ENCODE assay signal across 13 mouse cellular contexts in the genomic region with DNA sequence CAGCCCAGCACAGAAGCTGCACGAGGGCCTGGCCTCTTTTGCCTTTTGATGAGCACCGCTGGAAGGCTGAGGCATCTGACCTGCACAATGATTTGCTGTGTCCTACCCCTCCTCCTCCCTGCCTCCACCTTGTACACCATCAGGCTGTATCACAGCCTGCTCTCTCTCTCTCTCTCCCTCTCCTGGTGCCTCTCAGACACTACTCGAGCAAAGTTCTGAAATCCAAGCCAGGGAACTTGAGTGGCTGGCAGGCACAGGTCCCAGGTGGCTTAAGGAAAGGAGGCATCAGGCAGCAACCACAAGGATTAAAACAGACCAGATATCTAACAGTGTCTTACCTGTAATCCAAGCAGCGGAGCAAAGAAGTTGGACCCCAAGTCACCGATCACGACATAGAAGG. TPM values are rescaled to one million over a fixed set of nuclear protein-coding genes. Genes with fewer than 3 reads are reported as not detected.
DNase-seq lines count a peak whose midpoint lies in the region; ATAC-seq and TF ChIP-seq lines count a peak whose summit lies in the region.
"Had no signal": no experiment of that assay in that cellular context is flagged by ENCODE, and none has a peak within 500 bp of the region (broad histone marks: within the 10 kb centered on the region; RNA-seq: fewer than 3 reads in every experiment).

No protein-coding gene starts in this region.

- H3K4me2 ChIP-seq in liver, embryonic 15.5 days: no peak overlapping the region
- no peak overlapping the region for H3K4me2 ChIP-seq in liver, embryonic 11.5 days
- no peak overlapping the region for H3K4me2 ChIP-seq in lung, postnatal 0 days (replicated peaks; ENCODE audit: low read depth, low read length)
- no peak overlapping the region for H3K4me2 ChIP-seq in midbrain, embryonic 16.5 days (ENCODE audit: low read length)

- no peak overlapping the region for H3K4me3 ChIP-seq in heart, embryonic 10.5 days
- H3K4me3 ChIP-seq in liver, embryonic 15.5 days (replicated peaks): no peak overlapping the region
- no peak overlapping the region for H3K4me3 ChIP-seq in liver, embryonic 11.5 days (ENCODE audit: low read depth, low read length)
- H3K4me3 ChIP-seq in lung, postnatal 0 days (ENCODE audit: low read depth, low read length): no peak overlapping the region
- H3K4me3 ChIP-seq in midbrain, embryonic 16.5 days (ENCODE audit: low read depth, low read length): no peak overlapping the region
- H3K4me3 ChIP-seq: heart, adult 2 months had no signal

- H3K36me3 ChIP-seq in heart, embryonic 10.5 days: peaks cover 33% of the 10 kb centered on the region
- peaks cover 40% of the 10 kb centered on the region for H3K36me3 ChIP-seq in liver, embryonic 15.5 days (replicated peaks)
- H3K36me3 ChIP-seq in liver, embryonic 11.5 days (ENCODE audit: control insufficient read depth, insufficient read depth, low read length): peaks cover 20% of the 10 kb centered on the region
- H3K36me3 ChIP-seq in lung, postnatal 0 days (ENCODE audit: insufficient read depth, low read length): no peaks in the 10 kb centered on the region
- H3K36me3 ChIP-seq in midbrain, embryonic 16.5 days (ENCODE audit: control insufficient read depth, insufficient read depth, low read length): peaks cover 8% of the 10 kb centered on the region; the same call in 1 of the 2 replicates

- H3K27me3 ChIP-seq in heart, embryonic 10.5 days (ENCODE audit: insufficient read depth, poor library complexity, severe bottlenecking): no peaks in the 10 kb centered on the region
- no peaks in the 10 kb centered on the region for H3K27me3 ChIP-seq in liver, embryonic 15.5 days
- no peaks in the 10 kb centered on the region for H3K27me3 ChIP-seq in liver, embryonic 11.5 days (replicated peaks; ENCODE audit: control insufficient read depth, insufficient read depth, low read length)
- H3K27me3 ChIP-seq in lung, postnatal 0 days (replicated peaks; ENCODE audit: insufficient read depth, low read length): no peaks in the 10 kb centered on the region
- H3K27me3 ChIP-seq in midbrain, embryonic 16.5 days (ENCODE audit: control insufficient read depth, insufficient read depth, low read depth, low read length): no peaks in the 10 kb centered on the region

- no peaks in the 10 kb centered on the region for H3K9me3 ChIP-seq in heart, embryonic 10.5 days
- no peaks in the 10 kb centered on the region for H3K9me3 ChIP-seq in liver, embryonic 15.5 days (replicated peaks)
- no peaks in the 10 kb centered on the region for H3K9me3 ChIP-seq in liver, embryonic 11.5 days (ENCODE audit: control insufficient read depth, low read length)
- H3K9me3 ChIP-seq in lung, postnatal 0 days (ENCODE audit: low read length): no peaks in the 10 kb centered on the region
- H3K9me3 ChIP-seq in midbrain, embryonic 16.5 days (replicated peaks; ENCODE audit: control insufficient read depth, low read length, poor library complexity, severe bottlenecking): no peaks in the 10 kb centered on the region

- no peak overlapping the region for H3K9ac ChIP-seq in liver, embryonic 15.5 days
- H3K9ac ChIP-seq in liver, embryonic 11.5 days (ENCODE audit: low read depth, low read length): no peak overlapping the region
- no peak overlapping the region for H3K9ac ChIP-seq in lung, postnatal 0 days (replicated peaks; ENCODE audit: low read depth)
- no peak overlapping the region for H3K9ac ChIP-seq in midbrain, embryonic 16.5 days (ENCODE audit: low read depth, low read length)

- H3K4me1 ChIP-seq in heart, embryonic 10.5 days: peaks cover 86% of the 10 kb centered on the region
- peaks cover 82% of the 10 kb centered on the region for H3K4me1 ChIP-seq in liver, embryonic 15.5 days (replicated peaks)
- peaks cover 75% of the 10 kb centered on the region for H3K4me1 ChIP-seq in liver, embryonic 11.5 days (replicated peaks; ENCODE audit: control insufficient read depth, insufficient read depth, low read length)
- peaks cover 5% of the 10 kb centered on the region; the same call in 1 of the 2 replicates for H3K4me1 ChIP-seq in lung, postnatal 0 days (ENCODE audit: insufficient read depth, low read depth, low read length)
- no peaks in the 10 kb centered on the region for H3K4me1 ChIP-seq in midbrain, embryonic 16.5 days (ENCODE audit: control insufficient read depth, insufficient read depth, low read length)

- TF ChIP-seq CTCF in lung, postnatal 0 days (IDR thresholded peaks at IDR 0.05): peak; percentile 65

- DNase-seq in heart, embryonic 10.5 days (ENCODE audit: low spot score): no peak
- no peak for DNase-seq in heart, postnatal 4 days
- no peak for DNase-seq in liver, embryonic 11.5 days (ENCODE audit: low spot score)
- peak; percentile 82 for DNase-seq in lung, postnatal 0 days (ENCODE audit: low spot score)
- no peak for DNase-seq in layer of hippocampus, adult 9-10 months (ENCODE audit: low spot score)
- DNase-seq in adrenal gland, adult 8-10 months: no peak
- DNase-seq: cerebellum, postnatal 14 days; heart, adult 2 months; left cerebral cortex, postnatal 4 days; thymus, postnatal 4 days had no signal

- no peak for ATAC-seq in liver, embryonic 15.5 days (ENCODE audit: insufficient read depth)
- no peak for ATAC-seq in liver, embryonic 11.5 days (replicated peaks; ENCODE audit: low FRiP score)
- peak; percentile 35 for ATAC-seq in lung, postnatal 0 days
- ATAC-seq in midbrain, embryonic 16.5 days: no peak
- ATAC-seq: forebrain, embryonic 14.5 days had no signal

- 73% methylated on average over 6 of the region's 6 CpGs for WGBS in heart, embryonic 10.5 days
- WGBS in liver, embryonic 15.5 days (ENCODE audit: insufficient replicate concordance): 63% methylated on average over 6 of the region's 6 CpGs
- 80% methylated on average over 6 of the region's 6 CpGs for WGBS in liver, embryonic 11.5 days
- 69% methylated on average over 6 of the region's 6 CpGs for whole genome bisulfite sequencing in lung, postnatal 0 days
- 71% methylated on average over 6 of the region's 6 CpGs for WGBS in midbrain, embryonic 16.5 days

- no peak for TF ChIP-seq EP300 in lung, postnatal 0 days (IDR thresholded peaks at IDR 0.05)

- H3K27ac ChIP-seq in heart, embryonic 10.5 days: 0 out of 2 replicates have a peak overlapping the region, but pooled peaks have one; percentile 48
- 0 out of 2 replicates have a peak overlapping the region, but pooled peaks have one; percentile 14 for H3K27ac ChIP-seq in liver, embryonic 15.5 days (replicated peaks)
- no peak overlapping the region for H3K27ac ChIP-seq in liver, embryonic 11.5 days (ENCODE audit: low read depth, low read length)
- H3K27ac ChIP-seq in lung, postnatal 0 days (ENCODE audit: low read length): no peak overlapping the region
- no peak overlapping the region for H3K27ac ChIP-seq in midbrain, embryonic 16.5 days (ENCODE audit: low read length)
- H3K27ac ChIP-seq: heart, adult 2 months had no signal

RNA-seq across cellular contexts. Expression of a gene that starts 10.9 kb away (rescaled TPM):
- 99.0 and 123 TPM in 2 replicates for polyA plus RNA-seq in heart, embryonic 10.5 days (2016; fragmentation: Nextera tagmentation; extraction: Ambion mirVana)
- total RNA-seq in heart, postnatal 4 days (2021): 100 to 1,000 TPM; 115 to 116 TPM
- polyA plus RNA-seq in liver, embryonic 15.5 days (2015; fragmentation: Nextera tagmentation; extraction: Ambion mirVana): 34.0 and 38.8 TPM in 2 replicates
- polyA plus RNA-seq in liver, embryonic 11.5 days (2014; fragmentation: Nextera tagmentation; extraction: Ambion mirVana): 59.4 and 64.5 TPM in 2 replicates
- polyA plus RNA-seq in lung, postnatal 0 days (2015; fragmentation: Nextera tagmentation; extraction: Ambion mirVana): 66.6 and 69.4 TPM in 2 replicates
- polyA plus RNA-seq in midbrain, embryonic 16.5 days (2015; fragmentation: Nextera tagmentation; extraction: Ambion mirVana): 118 TPM in 2 replicates
- total RNA-seq in adrenal gland, adult 8-10 months (2022): 100 to 1,000 TPM; 155 to 215 (median 187) TPM

RNA-seq across cellular contexts. Expression of a gene that starts 41.5 kb away (rescaled TPM):
- 92.2 and 106 TPM in 2 replicates for polyA plus RNA-seq in heart, embryonic 10.5 days (2016; fragmentation: Nextera tagmentation; extraction: Ambion mirVana)
- 10 to 100 TPM; 51.6 to 63.0 TPM for total RNA-seq in heart, postnatal 4 days (2021)
- 38.9 and 42.8 TPM in 2 replicates for polyA plus RNA-seq in liver, embryonic 15.5 days (2015; fragmentation: Nextera tagmentation; extraction: Ambion mirVana)
- polyA plus RNA-seq in liver, embryonic 11.5 days (2014; fragmentation: Nextera tagmentation; extraction: Ambion mirVana): 87.5 and 102 TPM in 2 replicates
- polyA plus RNA-seq in lung, postnatal 0 days (2015; fragmentation: Nextera tagmentation; extraction: Ambion mirVana): 69.6 and 76.9 TPM in 2 replicates
- 41.4 and 46.8 TPM in 2 replicates for polyA plus RNA-seq in midbrain, embryonic 16.5 days (2015; fragmentation: Nextera tagmentation; extraction: Ambion mirVana)
- total RNA-seq in adrenal gland, adult 8-10 months (2022): 10 to 100 TPM; 55.2 to 74.8 (median 64.3) TPM

RNA-seq across cellular contexts. Expression of a gene that starts 41.7 kb away (rescaled TPM):
- 21.2 and 23.2 TPM in 2 replicates for polyA plus RNA-seq in heart, embryonic 10.5 days (2016; fragmentation: Nextera tagmentation; extraction: Ambion mirVana)
- total RNA-seq in heart, postnatal 4 days (2021): 1 to 10 TPM; 8.7 to 9.7 TPM
- polyA plus RNA-seq in liver, embryonic 15.5 days (2015; fragmentation: Nextera tagmentation; extraction: Ambion mirVana): 6.0 and 7.6 TPM in 2 replicates
- 16.4 and 19.5 TPM in 2 replicates for polyA plus RNA-seq in liver, embryonic 11.5 days (2014; fragmentation: Nextera tagmentation; extraction: Ambion mirVana)
- 8.2 TPM in 2 replicates for polyA plus RNA-seq in lung, postnatal 0 days (2015; fragmentation: Nextera tagmentation; extraction: Ambion mirVana)
- polyA plus RNA-seq in midbrain, embryonic 16.5 days (2015; fragmentation: Nextera tagmentation; extraction: Ambion mirVana): 20.7 and 21.3 TPM in 2 replicates
- total RNA-seq in adrenal gland, adult 8-10 months (2022): 10 to 100 TPM; 15.2 to 19.1 (median 15.7) TPM

RNA-seq across cellular contexts. Expression of a gene that starts 53.6 kb away (rescaled TPM):
- polyA plus RNA-seq in heart, embryonic 10.5 days (2016; fragmentation: Nextera tagmentation; extraction: Ambion mirVana): 21.1 and 29.0 TPM in 2 replicates
- 10 to 100 TPM; 11.6 to 12.6 TPM for total RNA-seq in heart, postnatal 4 days (2021)
- polyA plus RNA-seq in liver, embryonic 15.5 days (2015; fragmentation: Nextera tagmentation; extraction: Ambion mirVana): 4.2 and 4.6 TPM in 2 replicates
- 17.4 and 19.2 TPM in 2 replicates for polyA plus RNA-seq in liver, embryonic 11.5 days (2014; fragmentation: Nextera tagmentation; extraction: Ambion mirVana)
- polyA plus RNA-seq in lung, postnatal 0 days (2015; fragmentation: Nextera tagmentation; extraction: Ambion mirVana): 7.6 and 9.6 TPM in 2 replicates
- polyA plus RNA-seq in midbrain, embryonic 16.5 days (2015; fragmentation: Nextera tagmentation; extraction: Ambion mirVana): 29.5 and 30.4 TPM in 2 replicates
- 100 to 1,000 TPM in 2 of 4 experiments, 10 to 100 TPM in 2; 42.9 to 315 (median 94.5) TPM for total RNA-seq in adrenal gland, adult 8-10 months (2022)

Comparison
In these comparisons a context has a peak if more than half of its experiments do, and no peak if none do; other contexts are left out.
1. H3K27ac ChIP-seq: peak in heart, embryonic 10.5 days (single experiment) and liver, embryonic 15.5 days (single experiment); none in liver, embryonic 11.5 days (single experiment), lung, postnatal 0 days (single experiment) and midbrain, embryonic 16.5 days (single experiment).